Mouse (Mus musculus): ENCODE results near the gene Arsg. TPM values are rescaled to one million over a fixed set of nuclear protein-coding genes. Genes with fewer than 3 reads are reported as not detected.
A peak's percentile ranks its signal among the peaks of the same experiment; 100 is the strongest.

The Arsg gene
- total RNA-seq, 2 experiments from 2014 or later, result 1.4 to 1.5 TPM

- ATAC-seq (replicated peaks; ENCODE audit: poor library complexity, severe bottlenecking), result no peak
Observed at GRCm38 (mm10) chr11:109612871-109613529, 139.8 kb downstream of the Arsg start.

GRCm38 (mm10) chr11:109615286-109615685, 142.1 kb downstream of the Arsg start:
- no peak for ATAC-seq (replicated peaks; ENCODE audit: poor library complexity, severe bottlenecking)

- peak; percentile 15; the same call in 1 of the 2 replicates for ATAC-seq (replicated peaks; ENCODE audit: poor library complexity, severe bottlenecking)
Observed at GRCm38 (mm10) chr11:109616352-109616751, 143.2 kb downstream of the Arsg start.

GRCm38 (mm10) chr11:109616766-109617165, 143.6 kb downstream of the Arsg start:
- no peak for ATAC-seq (replicated peaks; ENCODE audit: poor library complexity, severe bottlenecking)

GRCm38 (mm10) chr11:109619055-109619454, 145.9 kb downstream of the Arsg start:
- 0 out of 2 replicates have a peak, but pooled peaks have one; percentile 38 for ATAC-seq (replicated peaks; ENCODE audit: poor library complexity, severe bottlenecking)

GRCm38 (mm10) chr11:109620356-109620755, 147.2 kb downstream of the Arsg start:
- ATAC-seq (replicated peaks; ENCODE audit: poor library complexity, severe bottlenecking), result no peak

- ATAC-seq (replicated peaks; ENCODE audit: poor library complexity, severe bottlenecking), result peak; percentile 70
Observed at GRCm38 (mm10) chr11:109621183-109621582, 148.0 kb downstream of the Arsg start.

GRCm38 (mm10) chr11:109622518-109623037, 149.4 kb downstream of the Arsg start:
- peak; percentile 71 for ATAC-seq (replicated peaks; ENCODE audit: poor library complexity, severe bottlenecking)

Other genes with a start within 250 kb of the Arsg start
- gene Rgs9, start 175.2 kb upstream of the Arsg start, total RNA-seq (2014; fragmentation: Nextera tagmentation), result not detected in 2 replicates
- not detected in 2 replicates for gene Rgs9, start 175.2 kb upstream of the Arsg start, total RNA-seq (2017)
- 34.6 and 38.5 TPM in 2 replicates for gene Gna13, start 110.5 kb upstream of the Arsg start, total RNA-seq (2014; fragmentation: Nextera tagmentation)
- 40.6 and 43.5 TPM in 2 replicates for gene Gna13, start 110.5 kb upstream of the Arsg start, total RNA-seq (2017)
- not detected in 2 replicates for gene 9930022D16Rik, start 59.5 kb upstream of the Arsg start, total RNA-seq (2014; fragmentation: Nextera tagmentation)
- gene 9930022D16Rik, start 59.5 kb upstream of the Arsg start, total RNA-seq (2017), result not detected in 2 replicates
- gene Amz2, start 47.4 kb upstream of the Arsg start, total RNA-seq (2014; fragmentation: Nextera tagmentation), result 38.0 and 41.1 TPM in 2 replicates
- gene Amz2, start 47.4 kb upstream of the Arsg start, total RNA-seq (2017), result 37.5 and 49.5 TPM in 2 replicates
- gene Slc16a6, start 224 bp downstream of the Arsg start, total RNA-seq (2014; fragmentation: Nextera tagmentation), result 41.4 and 42.6 TPM in 2 replicates
- gene Slc16a6, start 224 bp downstream of the Arsg start, total RNA-seq (2017), result 14.9 and 16.6 TPM in 2 replicates
- 5.7 and 8.4 TPM in 2 replicates for gene Wipi1, start 138.6 kb downstream of the Arsg start, total RNA-seq (2014; fragmentation: Nextera tagmentation)
- 1.6 and 6.2 TPM in 2 replicates for gene Wipi1, start 138.6 kb downstream of the Arsg start, total RNA-seq (2017)
- gene Prkar1a, start 176.0 kb downstream of the Arsg start, total RNA-seq (2014; fragmentation: Nextera tagmentation), result 91.7 and 101 TPM in 2 replicates
- 77.3 and 83.9 TPM in 2 replicates for gene Prkar1a, start 176.0 kb downstream of the Arsg start, total RNA-seq (2017)
- gene Fam20a, start 248.9 kb downstream of the Arsg start, total RNA-seq (2014; fragmentation: Nextera tagmentation), result not detected in 2 replicates
- not detected in 2 replicates for gene Fam20a, start 248.9 kb downstream of the Arsg start, total RNA-seq (2017)

Data from granulocyte monocyte progenitor cell, adult 5-6 weeks (primary cell).